Mouse (Mus musculus): ENCODE measurements around the gene Gng13. TPM values are rescaled to one million over a fixed set of nuclear protein-coding genes. Genes with fewer than 3 reads are reported as not detected.

The Gng13 gene
- 0.73 and 0.78 TPM in 2 replicates for polyA plus RNA-seq (2015; fragmentation: Nextera tagmentation; extraction: Ambion mirVana)

DNA sequence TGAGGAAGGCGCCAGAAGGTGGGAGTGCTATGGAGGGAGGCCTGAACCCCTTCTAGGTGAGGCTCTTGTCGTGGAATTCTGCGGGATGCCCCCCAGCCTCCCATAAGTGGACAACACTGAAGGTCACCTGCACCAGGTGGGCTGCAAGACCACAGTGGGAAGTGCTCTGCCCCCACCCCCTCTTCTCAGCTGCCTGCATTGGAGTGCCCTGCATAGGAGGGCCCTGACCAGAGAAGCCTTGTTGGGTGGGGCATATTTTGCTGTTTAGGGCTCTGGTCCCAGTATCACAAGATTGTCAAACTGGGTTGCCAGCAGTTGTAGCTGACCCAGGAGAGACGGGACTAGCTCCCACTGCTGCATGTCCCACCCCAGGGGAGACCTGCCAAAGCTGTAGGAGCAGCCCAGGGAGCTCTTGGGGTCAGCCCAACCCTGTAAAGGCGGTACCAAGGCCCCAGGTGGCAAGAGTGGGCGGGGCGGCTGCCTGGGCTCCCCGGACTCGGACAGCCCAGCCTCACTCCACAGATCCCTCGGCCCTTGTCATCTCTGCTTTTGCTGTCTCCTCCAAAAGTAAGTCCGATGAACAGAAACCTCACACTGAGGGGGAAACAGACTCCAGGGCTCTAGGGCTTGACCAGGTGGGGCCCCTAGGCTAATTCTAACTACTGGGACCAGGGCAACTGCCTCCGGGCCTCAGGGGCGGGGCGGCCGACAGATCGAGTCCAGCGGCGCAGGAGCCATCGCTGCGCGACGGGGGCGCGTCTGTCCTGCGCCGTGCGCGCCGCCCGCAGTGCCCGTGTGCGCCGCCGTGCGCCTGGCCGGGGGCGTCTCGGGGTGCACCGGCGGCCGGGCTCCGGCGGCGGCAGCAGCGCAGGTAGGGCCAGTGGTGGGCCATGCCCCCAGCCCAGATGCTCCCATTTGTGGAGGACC lies at the start of gene Gng13:
TSS of gene Gng13 (plus strand) at position 461 of the 927 bp plus-strand sequence.
- Histone ChIP-seq H3K27me3 (peaks cover 36% of the 10 kb centered on the region), H3K27ac (no peak within 1 kb of the TSS), H3K9me3 (no peaks in the 10 kb centered on the region), H3K4me2 (replicated peaks) (peak within 1 kb of the TSS; percentile 75), H3K4me1 (replicated peaks) (peaks cover 14% of the 10 kb centered on the region), H3K4me3 (replicated peaks) (peak within 1 kb of the TSS; percentile 39), H3K36me3 (peaks cover 15% of the 10 kb centered on the region), H3K9ac (replicated peaks) (peak within 1 kb of the TSS; percentile 68)
- peak; percentile 51 for ATAC-seq
- WGBS: 2% methylated on average over 44 of the region's 45 CpGs

DNA sequence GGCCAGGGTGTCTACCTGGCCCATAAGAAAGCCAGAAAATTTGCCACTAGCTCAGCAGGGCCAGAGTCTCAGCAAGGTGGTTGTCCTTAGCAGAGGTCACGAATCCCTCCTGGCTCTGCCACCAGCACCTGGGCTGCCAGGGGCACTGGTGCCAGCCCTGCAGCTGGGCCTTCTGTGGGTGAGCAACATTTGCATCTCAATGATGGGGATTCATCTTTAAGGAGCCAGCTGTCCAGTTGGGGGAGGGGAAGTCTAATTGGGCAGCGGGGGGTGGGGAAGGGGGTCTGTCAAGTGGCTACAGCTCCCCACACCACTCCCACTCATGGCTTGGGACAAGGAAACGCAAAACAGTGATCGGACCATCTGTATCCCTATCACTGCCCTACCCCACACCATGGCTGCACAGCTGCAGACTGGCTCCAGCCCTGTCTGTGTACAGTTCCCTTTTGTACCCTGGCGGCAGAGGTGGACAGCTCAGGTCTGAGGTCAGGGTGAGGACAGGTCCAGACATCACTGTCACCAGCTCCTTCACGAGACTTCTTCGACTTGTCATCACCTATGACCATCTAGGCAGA lies 48.4 kb upstream of the Gng13 start:
- Histone ChIP-seq H3K36me3 (no peaks in the 10 kb centered on the region), H3K27me3 (no peaks in the 10 kb centered on the region), H3K4me2 (replicated peaks) (no peak overlapping the region), H3K27ac (no peak overlapping the region), H3K4me3 (replicated peaks) (no peak overlapping the region), H3K4me1 (replicated peaks) (peaks cover 35% of the 10 kb centered on the region), H3K9ac (replicated peaks) (no peak overlapping the region), H3K9me3 (no peaks in the 10 kb centered on the region)
- no peak for ATAC-seq
- WGBS: 65% methylated on average over 7 of the region's 7 CpGs

DNA sequence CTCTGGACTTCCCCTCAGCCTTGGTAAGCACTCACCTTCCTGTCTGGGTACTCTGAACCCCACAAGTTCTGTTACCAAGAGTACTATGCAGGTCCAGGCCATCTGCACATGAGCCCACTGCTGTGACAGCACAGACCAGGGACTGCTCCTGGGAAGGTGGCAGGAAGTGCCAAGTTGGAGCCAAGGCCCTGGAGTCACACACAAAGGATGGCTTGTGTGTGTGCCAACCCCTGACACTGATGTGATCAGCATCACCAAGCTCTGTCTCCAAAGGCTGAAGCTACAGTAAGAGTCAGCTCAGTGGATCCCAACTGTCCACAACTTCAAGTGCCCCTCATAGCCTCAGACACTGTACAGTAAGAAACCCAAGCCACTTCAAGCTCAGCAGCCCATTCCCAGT lies 44.0 kb upstream of the Gng13 start:
- Histone ChIP-seq H3K27ac (no peak overlapping the region), H3K9me3 (no peaks in the 10 kb centered on the region), H3K4me3 (replicated peaks) (no peak overlapping the region), H3K4me2 (replicated peaks) (no peak overlapping the region), H3K4me1 (replicated peaks) (peaks cover 23% of the 10 kb centered on the region), H3K9ac (replicated peaks) (no peak overlapping the region), H3K36me3 (no peaks in the 10 kb centered on the region), H3K27me3 (no peaks in the 10 kb centered on the region)
- no peak for ATAC-seq

DNA sequence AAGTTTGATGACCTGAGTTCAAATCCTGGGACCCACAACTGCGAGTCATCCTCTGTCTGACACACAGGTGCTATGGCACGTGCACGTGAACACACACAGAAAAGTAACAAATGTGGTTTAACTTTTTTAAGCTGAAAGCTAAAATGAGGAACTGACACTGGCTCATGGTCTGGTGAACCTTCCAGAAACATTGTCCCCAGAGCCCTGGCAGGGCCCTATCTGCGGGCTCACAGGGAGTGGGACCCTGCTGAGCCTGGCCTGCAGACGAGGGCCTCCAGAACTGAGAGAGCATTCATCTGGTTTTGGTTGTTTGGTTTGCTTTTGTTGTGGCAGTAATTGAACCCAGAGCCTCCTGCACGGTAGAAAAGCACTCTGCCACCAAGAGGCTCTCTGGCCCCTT lies 39.0 kb upstream of the Gng13 start:
- Histone ChIP-seq H3K27me3 (no peaks in the 10 kb centered on the region), H3K4me1 (replicated peaks) (peaks cover 20% of the 10 kb centered on the region), H3K36me3 (no peaks in the 10 kb centered on the region), H3K4me2 (replicated peaks) (no peak overlapping the region), H3K4me3 (replicated peaks) (no peak overlapping the region), H3K27ac (no peak overlapping the region), H3K9ac (replicated peaks) (no peak overlapping the region), H3K9me3 (no peaks in the 10 kb centered on the region)
- WGBS: 52% methylated on average over 6 of the region's 6 CpGs
- no peak for ATAC-seq

DNA sequence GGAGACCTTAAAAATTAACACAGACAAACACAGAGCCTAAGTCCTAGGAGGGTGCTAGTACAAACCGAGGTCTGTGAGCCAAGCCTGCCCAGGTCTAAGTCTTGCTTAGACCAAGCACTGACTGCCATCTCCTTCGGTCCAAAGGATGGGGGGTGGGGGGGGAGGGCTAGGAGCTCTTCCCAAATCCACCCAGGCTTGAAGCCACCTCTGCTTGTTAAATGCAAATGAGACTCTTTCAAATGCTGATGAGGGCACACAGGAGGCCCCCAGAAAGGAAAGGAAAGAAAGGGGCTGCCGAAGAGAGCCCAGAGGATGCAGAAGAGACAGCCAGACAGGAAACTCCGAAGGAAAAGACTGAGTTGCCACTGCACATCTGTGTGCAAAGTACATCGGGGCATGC lies 37.2 kb upstream of the Gng13 start:
- Histone ChIP-seq H3K4me2 (replicated peaks) (peak overlapping the region; percentile 27; the same call in 1 of the 2 replicates), H3K9ac (replicated peaks) (no peak overlapping the region)

DNA sequence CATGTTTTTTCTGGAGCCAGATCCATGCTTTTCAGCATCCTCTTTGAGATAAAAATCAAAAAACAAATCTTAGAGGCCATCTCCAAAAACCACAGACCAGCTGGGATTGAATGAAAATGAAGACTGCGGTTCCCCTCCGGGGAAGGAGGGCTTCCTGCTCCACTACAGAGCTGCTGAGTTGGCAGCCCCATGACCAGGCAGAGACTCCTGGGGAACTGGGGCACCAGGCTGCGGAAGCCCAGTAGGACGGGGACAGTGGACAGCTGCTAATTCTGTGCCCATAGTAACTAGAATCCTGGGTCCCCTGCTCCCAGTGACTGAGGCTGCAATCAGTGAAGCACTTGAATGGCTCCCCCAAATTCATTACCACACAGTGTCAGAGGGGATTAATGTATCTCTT lies 35.3 kb upstream of the Gng13 start:
- H3K4me1 ChIP-seq (replicated peaks): peaks cover 20% of the 10 kb centered on the region
- H3K36me3 ChIP-seq: no peaks in the 10 kb centered on the region
- no peaks in the 10 kb centered on the region for H3K9me3 ChIP-seq
- H3K27ac ChIP-seq: no peak overlapping the region
- no peak overlapping the region for H3K9ac ChIP-seq (replicated peaks)
- ATAC-seq: no peak
- WGBS: 84% methylated on average over 4 of the region's 4 CpGs
- no peak overlapping the region for H3K4me2 ChIP-seq (replicated peaks)
- H3K4me3 ChIP-seq (replicated peaks): no peak overlapping the region
- H3K27me3 ChIP-seq: 0 out of 2 replicates have a peak, but pooled peaks cover 4% of the 10 kb centered on the region

More for the DNA sequence above, 37.2 kb upstream of the Gng13 start:
- H3K4me1 ChIP-seq (replicated peaks): peaks cover 20% of the 10 kb centered on the region
- H3K27ac ChIP-seq: peak overlapping the region; percentile 35; the same call in 1 of the 2 replicates
- 2% methylated on average over 5 of the region's 5 CpGs for WGBS
- ATAC-seq: no peak
- H3K27me3 ChIP-seq: no peaks in the 10 kb centered on the region
- no peak overlapping the region for H3K4me3 ChIP-seq (replicated peaks)
- H3K36me3 ChIP-seq: no peaks in the 10 kb centered on the region
- H3K9me3 ChIP-seq: no peaks in the 10 kb centered on the region

DNA sequence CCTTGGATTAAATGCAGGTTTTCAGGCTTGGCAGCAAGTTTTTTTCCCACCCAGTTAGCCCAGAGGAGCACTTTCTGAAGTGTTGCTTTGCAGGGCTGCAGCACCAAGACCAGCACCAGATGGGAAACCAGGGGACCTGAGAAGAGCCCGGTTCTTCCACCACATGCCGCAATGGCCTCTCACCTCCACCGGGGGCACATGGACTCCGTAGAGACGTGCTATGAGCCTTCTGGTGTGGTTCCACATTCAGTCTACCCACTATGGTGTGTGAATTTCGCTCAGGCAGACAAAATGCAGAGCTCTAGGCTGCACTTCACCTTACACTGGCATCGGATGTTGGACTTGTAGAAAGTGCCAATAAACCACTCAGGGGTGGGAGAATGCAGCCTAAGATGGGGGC lies 30.6 kb upstream of the Gng13 start:
- ATAC-seq: no peak
- H3K4me1 ChIP-seq (replicated peaks): peaks cover 7% of the 10 kb centered on the region
- 49% methylated on average over 7 of the region's 7 CpGs for WGBS
- no peak overlapping the region for H3K4me2 ChIP-seq (replicated peaks)
- no peak overlapping the region for H3K9ac ChIP-seq (replicated peaks)
- no peaks in the 10 kb centered on the region for H3K9me3 ChIP-seq
- no peak overlapping the region for H3K4me3 ChIP-seq (replicated peaks)
- no peak overlapping the region for H3K27ac ChIP-seq
- H3K27me3 ChIP-seq: 0 out of 2 replicates have a peak, but pooled peaks cover 4% of the 10 kb centered on the region
- no peaks in the 10 kb centered on the region for H3K36me3 ChIP-seq

DNA sequence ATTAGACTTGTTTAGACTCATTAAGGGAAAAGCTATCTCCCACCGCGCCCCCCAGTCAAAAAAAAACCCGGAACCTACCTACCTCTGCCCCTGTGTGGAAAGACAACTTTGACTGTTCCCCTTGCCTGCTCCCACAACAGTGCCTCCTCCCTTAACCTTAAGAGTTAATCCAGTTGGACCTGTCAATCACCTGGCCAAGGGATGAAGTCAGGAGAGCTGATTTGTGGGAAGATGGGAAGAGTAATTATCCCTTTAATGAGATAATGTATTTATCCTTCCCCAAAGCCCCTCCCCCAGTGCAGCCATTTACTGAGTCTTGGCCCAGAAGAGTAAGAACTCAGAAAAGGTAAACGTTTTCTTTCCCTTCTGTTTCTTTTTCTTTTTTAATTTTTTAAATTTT lies 28.0 kb upstream of the Gng13 start:
- Histone ChIP-seq H3K27me3 (0 out of 2 replicates have a peak, but pooled peaks cover 4% of the 10 kb centered on the region), H3K27ac (no peak overlapping the region), H3K4me1 (replicated peaks) (peaks cover 7% of the 10 kb centered on the region), H3K36me3 (no peaks in the 10 kb centered on the region), H3K9me3 (no peaks in the 10 kb centered on the region), H3K9ac (replicated peaks) (no peak overlapping the region), H3K4me2 (replicated peaks) (no peak overlapping the region), H3K4me3 (replicated peaks) (no peak overlapping the region)
- ATAC-seq: no peak
- whole genome bisulfite sequencing: 79% methylated on average over 4 of the region's 4 CpGs

DNA sequence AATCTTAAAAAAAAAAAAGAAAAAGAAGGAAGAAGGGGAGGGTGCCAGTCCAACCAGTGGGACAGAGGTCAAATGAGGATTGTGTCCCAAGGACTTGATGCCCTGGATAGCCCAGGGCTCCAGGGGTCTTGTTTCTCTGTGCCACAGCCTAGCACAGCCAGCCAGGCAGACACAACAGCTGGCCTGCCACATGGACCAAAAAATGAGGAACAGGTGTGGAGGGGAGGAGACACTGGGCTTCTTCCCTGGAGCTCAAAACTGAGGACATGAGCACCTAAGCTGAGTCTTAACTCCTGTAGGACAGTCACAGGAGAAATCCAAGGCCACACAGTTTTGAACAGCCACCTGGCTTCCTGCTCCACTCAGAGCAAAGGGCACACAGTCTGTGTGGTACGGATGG lies 20.7 kb upstream of the Gng13 start:
- WGBS: 36% methylated on average over 1 of the region's 1 CpGs
- no peak overlapping the region for H3K9ac ChIP-seq (replicated peaks)
- peaks cover 4% of the 10 kb centered on the region; the same call in 1 of the 2 replicates for H3K27me3 ChIP-seq
- H3K4me1 ChIP-seq (replicated peaks): no peaks in the 10 kb centered on the region
- no peak overlapping the region for H3K4me2 ChIP-seq (replicated peaks)
- no peaks in the 10 kb centered on the region for H3K9me3 ChIP-seq
- no peaks in the 10 kb centered on the region for H3K36me3 ChIP-seq
- H3K4me3 ChIP-seq (replicated peaks): no peak overlapping the region
- ATAC-seq: no peak
- no peak overlapping the region for H3K27ac ChIP-seq

DNA sequence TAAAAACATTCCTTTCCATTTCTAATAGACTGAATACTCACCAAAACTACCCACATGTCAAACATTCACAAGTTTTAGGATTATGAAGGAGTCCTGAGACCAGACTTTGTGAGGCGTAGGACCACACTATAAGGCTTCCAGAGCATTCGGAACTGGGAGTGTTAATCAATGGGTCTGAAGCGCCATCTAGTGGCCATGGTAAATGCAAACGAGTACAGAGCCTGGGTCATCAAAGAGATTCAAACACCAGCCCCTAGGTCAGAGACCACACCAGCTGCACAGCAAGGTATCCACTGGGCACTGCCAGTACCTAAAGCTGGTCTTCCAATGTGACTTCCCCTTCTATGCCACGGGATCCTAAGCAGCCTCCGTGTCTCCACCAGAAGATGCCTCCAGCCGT lies 18.5 kb upstream of the Gng13 start:
- Histone ChIP-seq H3K9me3 (no peaks in the 10 kb centered on the region), H3K36me3 (no peaks in the 10 kb centered on the region), H3K4me1 (replicated peaks) (no peaks in the 10 kb centered on the region), H3K9ac (replicated peaks) (no peak overlapping the region), H3K27ac (no peak overlapping the region), H3K4me3 (replicated peaks) (no peak overlapping the region), H3K4me2 (replicated peaks) (no peak overlapping the region), H3K27me3 (peaks cover 4% of the 10 kb centered on the region; the same call in 1 of the 2 replicates)
- ATAC-seq: peak; percentile 55; the same call in 1 of the 2 replicates
- WGBS: 9% methylated on average over 7 of the region's 7 CpGs

DNA sequence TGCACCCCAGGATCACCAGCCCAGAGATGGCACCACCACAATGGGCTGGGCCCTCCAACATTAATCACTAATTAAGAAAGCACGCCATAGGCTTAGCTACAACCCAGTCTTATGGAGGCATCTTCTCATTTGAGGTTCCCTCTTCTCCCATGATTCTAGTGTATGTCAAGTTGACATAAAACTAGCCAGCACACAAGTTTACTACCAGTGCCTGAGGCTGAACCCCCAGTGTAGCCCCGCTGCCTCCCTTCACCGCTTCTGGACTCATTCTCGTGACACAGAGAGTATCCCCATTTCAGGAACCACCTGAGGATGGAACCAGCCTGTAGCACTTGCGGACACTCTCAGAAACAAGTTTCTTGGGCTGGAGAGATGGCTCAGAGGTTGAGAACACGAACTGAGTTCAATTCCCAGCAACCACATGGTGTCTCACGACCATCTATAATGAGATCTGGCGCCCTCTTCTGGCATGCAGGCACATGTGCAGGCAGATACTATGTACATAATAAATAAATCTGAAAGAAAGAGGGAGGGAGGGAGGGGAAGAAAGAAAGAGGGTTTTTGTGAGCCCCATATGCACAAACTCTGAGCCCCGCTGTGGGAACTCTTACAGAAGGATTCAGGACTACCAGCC lies 16.0 kb upstream of the Gng13 start:
- Histone ChIP-seq H3K36me3 (no peaks in the 10 kb centered on the region), H3K4me3 (replicated peaks) (no peak overlapping the region), H3K4me1 (replicated peaks) (no peaks in the 10 kb centered on the region), H3K27me3 (peaks cover 4% of the 10 kb centered on the region; the same call in 1 of the 2 replicates), H3K9me3 (no peaks in the 10 kb centered on the region), H3K4me2 (replicated peaks) (no peak overlapping the region), H3K27ac (no peak overlapping the region), H3K9ac (replicated peaks) (no peak overlapping the region)
- WGBS: 58% methylated on average over 9 of the region's 9 CpGs
- no peak for ATAC-seq

DNA sequence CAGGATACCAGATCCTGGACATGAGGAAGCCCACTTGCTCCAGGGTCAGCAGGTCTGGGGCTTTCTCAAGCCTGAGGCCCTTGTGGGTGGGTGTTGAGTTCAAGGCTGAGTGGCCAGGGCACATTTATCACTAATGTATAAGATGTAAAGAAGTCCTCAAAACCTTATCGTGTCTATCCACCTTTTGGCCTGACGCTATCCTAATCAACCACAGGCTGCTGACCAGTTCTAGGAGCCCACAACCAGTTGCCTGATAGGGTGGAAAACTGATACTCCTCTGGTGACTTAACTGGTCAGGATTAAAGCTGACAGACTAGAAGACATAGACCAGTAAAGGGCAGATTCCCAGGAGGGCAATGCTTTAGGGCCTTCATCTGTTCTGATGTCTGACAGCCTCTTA lies 7.0 kb upstream of the Gng13 start:
- Histone ChIP-seq H3K4me2 (replicated peaks) (no peak overlapping the region), H3K36me3 (no peaks in the 10 kb centered on the region), H3K4me3 (replicated peaks) (no peak overlapping the region), H3K27me3 (no peaks in the 10 kb centered on the region), H3K9ac (replicated peaks) (no peak overlapping the region), H3K27ac (no peak overlapping the region), H3K9me3 (no peaks in the 10 kb centered on the region), H3K4me1 (replicated peaks) (no peaks in the 10 kb centered on the region)
- ATAC-seq: no peak
- WGBS: 94% methylated on average over 2 of the region's 2 CpGs

Measured in midbrain, embryonic 13.5 days (tissue).